Mouse (Mus musculus) ovary, postnatal 36 days (tissue): ENCODE results near the gene Fabp3.

Source experiments
- DNase-seq: peaks from one replicate; pipeline ENCODE4 v3.0.0; 2022; ENCODE audit warnings: low spot score, mixed read lengths

Fabp3 gene

DNA sequence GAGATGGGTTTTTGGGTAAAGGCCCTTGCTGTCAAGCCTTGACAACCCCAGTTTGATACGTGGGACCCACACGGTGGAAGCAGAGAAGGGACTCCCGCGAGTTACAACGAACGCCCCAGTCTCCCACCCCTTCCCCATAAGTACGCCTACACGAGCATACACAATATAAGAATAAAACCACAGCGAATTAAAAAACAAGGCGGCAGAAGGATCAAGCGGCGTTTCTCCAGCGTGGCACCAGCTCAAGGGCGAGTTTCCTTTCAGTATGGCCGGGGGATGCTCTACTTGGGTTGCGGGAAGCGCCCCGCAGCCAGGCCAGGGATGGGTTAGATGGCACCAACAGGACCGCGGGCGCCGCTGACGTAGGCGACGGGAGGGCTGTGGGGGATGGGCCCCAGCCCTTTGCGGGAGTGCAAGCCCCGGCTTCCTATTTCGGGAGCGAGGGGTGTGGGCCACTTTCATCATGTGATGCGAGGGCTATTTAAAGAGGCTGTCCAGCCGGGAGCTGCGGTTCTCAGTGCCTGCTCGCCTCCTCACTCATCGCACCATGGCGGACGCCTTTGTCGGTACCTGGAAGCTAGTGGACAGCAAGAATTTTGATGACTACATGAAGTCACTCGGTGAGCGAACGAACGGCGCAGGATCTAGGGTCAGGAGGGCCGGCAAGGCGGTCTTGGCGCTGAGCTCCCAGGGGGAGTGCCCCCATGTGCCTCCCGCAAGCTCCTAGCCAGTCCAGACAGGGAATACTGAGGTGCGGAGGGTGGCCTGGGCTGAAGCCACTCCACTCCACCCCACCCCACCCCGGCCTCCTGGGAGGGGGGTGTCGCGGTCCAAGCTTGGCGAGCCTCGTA is at the start of gene Fabp3, which contains the start of gene Gm10570:
Gene Fabp3, plus strand, starts transcription at position 365 of the 851 bp plus-strand sequence.
Gene Gm10570, minus strand, starts transcription at position 444 of the 851 bp plus-strand sequence.
- peak; percentile 58 for DNase-seq

GRCm38 (mm10) chr4:130260406-130260805 is 48.0 kb upstream of the Fabp3 start:
- no peak for DNase-seq

DNA sequence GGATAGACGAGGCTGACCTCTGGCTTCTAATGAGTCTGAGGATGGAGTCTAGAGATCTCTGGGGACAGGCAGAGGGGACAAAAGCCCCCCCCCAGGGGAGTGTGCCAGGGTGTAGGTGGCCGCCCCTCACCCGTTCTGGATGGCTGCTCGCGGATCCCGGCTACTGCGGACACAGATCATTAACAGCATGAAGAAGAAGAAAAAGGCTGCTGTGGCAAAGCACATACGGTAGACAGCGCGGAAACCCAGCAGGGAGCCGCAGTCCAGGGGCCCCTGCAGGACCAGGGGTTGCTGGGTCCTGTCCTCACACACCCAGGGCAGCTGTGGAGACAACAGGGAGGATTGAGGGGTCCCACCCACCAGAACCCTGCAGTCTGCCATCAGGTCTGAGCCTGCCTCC is 44.3 kb upstream of the Fabp3 start:
- no peak for DNase-seq

- DNase-seq: peak; percentile 66
These were observed 43.6 kb upstream of the Fabp3 start for GRCm38 (mm10) chr4:130264698-130265349.

- DNase-seq: no peak
These were observed 41.8 kb upstream of the Fabp3 start for GRCm38 (mm10) chr4:130266601-130267000.

DNA sequence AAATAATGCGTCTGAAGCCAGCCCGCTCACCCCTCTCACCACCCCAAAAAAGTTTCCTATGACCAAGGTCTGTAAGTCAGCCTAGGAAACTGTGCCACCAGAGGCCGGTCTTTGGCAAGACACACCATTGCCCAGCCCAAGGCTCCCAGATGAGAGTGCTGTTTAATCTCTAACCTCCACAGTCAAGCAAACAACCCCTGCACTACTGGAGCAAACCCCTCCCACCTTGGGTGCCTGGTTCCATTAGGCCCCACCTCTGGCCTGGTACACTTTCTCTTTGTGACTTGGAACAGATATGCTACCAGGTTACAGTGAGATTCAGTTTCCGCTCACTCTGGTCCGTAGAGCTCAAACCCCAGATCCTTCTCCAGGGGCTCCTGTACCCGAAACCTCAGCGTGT is 41.3 kb upstream of the Fabp3 start:
- DNase-seq: peak; percentile 25

DNA sequence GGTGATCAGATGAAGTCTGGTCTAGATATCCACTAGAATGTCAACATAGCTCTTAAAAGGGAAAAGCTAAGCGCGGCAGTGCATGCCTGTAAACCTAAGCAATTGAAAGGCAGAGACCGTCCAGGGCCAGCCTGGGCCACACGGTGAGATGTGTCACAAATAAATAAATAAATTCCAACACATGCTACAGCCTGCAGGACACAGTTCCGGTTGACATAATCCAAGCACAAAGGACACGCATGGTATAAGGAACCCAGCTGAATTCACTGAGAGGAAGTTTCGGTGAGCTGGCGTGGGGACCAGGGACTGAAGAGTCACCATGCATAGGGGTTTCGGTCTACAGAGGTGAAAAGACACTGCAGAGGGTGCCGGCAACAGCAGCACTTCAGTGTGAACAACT is 39.7 kb upstream of the Fabp3 start:
- DNase-seq: no peak

- no peak for DNase-seq
These were observed 38.3 kb upstream of the Fabp3 start for GRCm38 (mm10) chr4:130270089-130270488.

DNA sequence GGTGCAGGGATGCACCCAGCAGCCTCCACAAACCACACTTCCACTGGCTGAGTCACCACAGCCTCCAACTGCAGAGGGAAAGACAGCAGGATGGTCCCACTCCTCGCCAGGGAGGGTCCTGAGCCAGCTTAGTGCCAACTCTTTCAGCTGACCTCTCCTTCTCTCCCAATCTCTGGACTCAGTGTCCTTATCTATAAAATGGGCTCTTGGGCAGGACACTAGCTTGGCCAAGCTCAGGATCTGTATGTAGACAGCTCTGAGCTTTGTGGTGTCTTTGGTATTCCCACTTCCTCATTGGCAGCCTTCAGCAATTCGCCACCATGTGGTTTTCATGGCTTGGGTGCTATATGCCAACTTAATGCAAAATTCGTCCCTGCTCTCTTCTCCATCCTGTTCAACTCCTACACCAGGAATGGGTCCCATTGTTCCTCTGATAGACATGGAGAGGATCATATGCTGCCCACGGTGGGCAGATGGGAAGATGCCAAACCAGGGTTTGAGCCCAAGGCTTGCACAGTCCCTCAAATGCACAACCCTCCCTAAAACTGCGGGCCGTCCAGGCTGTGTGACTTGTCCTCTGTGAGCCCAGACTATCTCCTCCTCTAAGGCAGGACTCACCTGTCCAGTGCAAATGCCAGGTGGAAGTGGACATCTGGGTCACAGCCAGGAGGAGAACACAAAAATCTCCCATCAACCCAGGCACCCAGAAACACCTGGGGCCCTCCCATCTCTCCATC is 37.6 kb upstream of the Fabp3 start:
- DNase-seq: no peak

DNA sequence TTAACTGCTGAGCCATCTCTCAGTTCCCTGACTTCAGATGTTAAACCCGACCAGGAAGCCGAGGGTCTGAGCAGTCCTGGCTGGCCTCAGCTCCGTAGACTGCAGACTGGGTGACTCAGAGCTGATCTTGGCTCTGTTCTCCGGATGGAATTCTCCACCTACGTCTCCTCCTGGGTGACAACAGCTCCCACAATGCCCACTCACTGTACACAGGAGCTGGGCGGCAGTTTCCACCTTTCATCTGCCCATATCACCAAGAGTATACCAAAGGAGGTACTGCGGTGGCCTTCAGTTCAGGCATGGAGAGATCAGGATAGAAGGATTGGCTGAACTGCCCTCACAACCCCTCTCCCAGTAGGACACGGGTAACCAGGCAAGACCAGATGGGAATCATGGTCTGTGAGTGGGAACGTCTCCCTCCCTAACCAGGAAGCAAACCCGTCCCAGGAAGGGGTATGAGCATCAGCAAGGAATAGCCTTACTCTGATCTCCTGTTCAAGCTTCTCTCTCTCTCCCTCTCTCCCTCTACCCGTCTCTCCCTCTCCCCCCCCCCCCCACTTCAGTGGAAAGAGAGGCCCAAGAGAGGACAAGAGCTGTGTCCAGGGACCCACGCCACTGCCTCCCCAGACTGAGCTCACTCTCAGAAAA is 34.6 kb upstream of the Fabp3 start:
- DNase-seq: no peak

DNA sequence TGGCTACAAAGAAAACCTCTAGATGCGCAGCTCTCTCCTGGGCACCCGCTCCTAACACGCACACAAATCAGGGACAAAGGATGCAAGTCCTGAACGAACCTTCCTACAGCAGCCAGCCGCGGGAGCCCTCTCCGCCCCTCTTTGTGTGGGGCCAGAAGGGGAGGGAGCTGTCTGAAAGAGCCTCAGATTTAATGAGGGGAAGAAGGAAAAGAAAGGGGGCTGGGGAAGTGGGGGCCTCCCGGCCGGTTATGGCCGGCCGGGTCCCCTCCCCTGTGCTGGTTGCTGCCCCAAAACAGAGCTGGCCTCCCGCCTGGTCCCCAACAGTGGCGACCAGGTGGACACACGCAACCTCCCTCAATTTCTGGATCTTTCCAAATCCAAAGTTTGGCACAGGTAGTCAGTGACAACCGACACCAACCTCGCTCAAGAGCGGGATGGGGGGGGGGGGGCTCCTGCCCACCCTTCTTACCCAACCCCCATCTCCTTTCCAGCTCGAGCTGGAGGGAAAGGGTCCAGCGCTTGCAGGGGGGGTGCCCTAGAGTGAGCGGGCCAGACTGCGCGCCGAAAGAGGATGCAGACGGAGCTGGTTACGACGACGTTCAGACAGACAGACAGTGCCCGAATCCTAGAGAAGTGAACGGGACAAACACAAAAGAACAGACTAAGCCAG is 33.9 kb upstream of the Fabp3 start:
- DNase-seq: no peak

- DNase-seq: no peak
These were observed 33.2 kb upstream of the Fabp3 start for GRCm38 (mm10) chr4:130275016-130275822.

- DNase-seq: no peak
These were observed 32.6 kb upstream of the Fabp3 start for GRCm38 (mm10) chr4:130275823-130276105.

- no peak for DNase-seq
These were observed 31.7 kb upstream of the Fabp3 start for GRCm38 (mm10) chr4:130276573-130277176.

- DNase-seq: no peak
These were observed 29.3 kb upstream of the Fabp3 start, which contains the start of gene Serinc2 for GRCm38 (mm10) chr4:130279105-130279504. TSS of gene Serinc2 (minus strand) at chr4:130279205.

DNA sequence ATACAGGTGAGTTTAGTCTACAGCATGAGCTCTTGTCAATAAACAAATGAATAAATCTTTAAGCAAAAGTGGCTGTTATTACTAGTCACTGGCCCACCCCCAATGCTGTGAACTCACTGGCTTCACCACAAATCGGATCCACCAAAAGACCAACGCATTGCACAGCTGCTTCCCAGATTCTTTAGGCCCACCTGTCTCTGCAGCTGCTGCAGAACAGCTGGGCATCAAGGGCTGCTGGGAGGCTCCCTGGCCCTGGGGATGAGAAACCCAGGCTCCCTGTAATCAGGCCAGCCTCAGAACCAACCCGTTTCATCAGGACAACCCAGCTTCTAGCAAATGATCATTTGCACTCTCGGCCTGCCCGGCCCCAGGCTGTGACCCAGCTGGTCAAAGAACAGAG is 25.5 kb upstream of the Fabp3 start:
- DNase-seq: no peak

- DNase-seq: no peak
These were observed 24.6 kb upstream of the Fabp3 start for GRCm38 (mm10) chr4:130283826-130284225.

GRCm38 (mm10) chr4:130286531-130286930 is 21.9 kb upstream of the Fabp3 start:
- DNase-seq: no peak

- no peak for DNase-seq
These were observed 18.6 kb upstream of the Fabp3 start for GRCm38 (mm10) chr4:130289824-130290223.

GRCm38 (mm10) chr4:130292271-130292670 is 16.1 kb upstream of the Fabp3 start:
- peak; percentile 71 for DNase-seq
